Mouse (Mus musculus) embryonic facial prominence, embryonic 10.5 days (tissue): ENCODE results near the gene Ssu72. TPM values are rescaled to one million over a fixed set of nuclear protein-coding genes. Genes with fewer than 3 reads are reported as not detected.
A peak's percentile ranks its signal among the peaks of the same experiment; 100 is the strongest.

Experiments used
- DNase-seq: peaks from one replicate; pipeline ENCODE4 v3.0.0-alpha.2; 2017; ENCODE audit warnings: low spot score
- H3K27ac ChIP-seq: fragments of 300-500 bp; sonication (generic); replicated peaks from 2 replicates; pipeline ENCODE4 v1.5.1; 2016; ENCODE audit warnings: mild to moderate bottlenecking
- H3K27me3 ChIP-seq: fragments of 300-500 bp; sonication (generic); replicated peaks from 2 replicates; pipeline ENCODE4 v1.6.1; 2016; ENCODE audit warnings: low read depth, mild to moderate bottlenecking; ENCODE audit not compliant: poor library complexity, severe bottlenecking
- H3K36me3 ChIP-seq: fragments of 300-500 bp; sonication (generic); replicated peaks from 2 replicates; pipeline ENCODE4 v1.6.1; 2016; ENCODE audit warnings: mild to moderate bottlenecking, moderate library complexity
- H3K4me1 ChIP-seq: fragments of 300-500 bp; sonication (generic); 2 replicates; pipeline ENCODE4 v1.6.1; 2016
- H3K4me3 ChIP-seq: fragments of 300-500 bp; sonication (generic); 2 replicates; pipeline ENCODE4 v1.5.1; 2016; ENCODE audit warnings: mild to moderate bottlenecking, moderate library complexity
- H3K9me3 ChIP-seq: fragments of 300-500 bp; sonication (generic); 2 replicates; pipeline ENCODE4 v1.6.1; 2016; ENCODE audit warnings: mild to moderate bottlenecking
- WGBS: fragments of 180-500 bp; shearing (Covaris S2); methylation state at CpG from one replicate; pipeline ENCODE4 v1.1.7; 2016; 5-methylcytosine and 5-hydroxymethylcytosine counted together
- polyA plus RNA-seq: library from polyadenylated mRNA; unstranded; fragments of >200 nt; fragmentation: Nextera tagmentation; extraction: Ambion mirVana; gene quantifications from 2 replicates; pipeline ENCODE4 v1.2.1, GENCODE M21; 2016

The Ssu72 gene
- polyA plus RNA-seq, 1 experiment from 2014 or later, result 167 TPM

DNA sequence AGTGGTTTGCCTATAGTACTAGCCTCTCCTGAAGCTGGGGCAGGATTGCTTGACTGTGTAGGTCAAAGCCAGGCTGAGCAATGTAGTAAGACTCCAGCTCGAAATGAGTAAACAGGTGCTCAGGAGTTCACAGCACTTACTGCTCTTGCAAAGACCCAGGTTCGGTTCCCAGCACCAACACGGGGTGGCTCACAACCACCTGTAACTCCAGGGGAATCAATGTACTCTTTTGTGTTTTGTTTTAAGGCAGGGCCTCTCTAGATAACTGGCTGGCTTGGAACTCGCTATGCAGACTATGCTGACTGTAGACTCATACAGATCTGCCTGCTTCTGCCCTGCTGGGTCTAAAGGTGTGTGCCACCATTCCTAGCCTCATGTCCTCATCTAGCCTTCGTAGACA is 38.1 kb downstream of the Ssu72 start:
- WGBS, result 93% methylated on average over 5 of the region's 5 CpGs
- Histone ChIP-seq H3K4me1 (peaks cover 10% of the 10 kb centered on the region), H3K4me3 (no peak overlapping the region), H3K27ac (no peak overlapping the region), H3K9me3 (no peaks in the 10 kb centered on the region), H3K36me3 (peaks cover 95% of the 10 kb centered on the region), H3K27me3 (no peaks in the 10 kb centered on the region)
- DNase-seq, result no peak

DNA sequence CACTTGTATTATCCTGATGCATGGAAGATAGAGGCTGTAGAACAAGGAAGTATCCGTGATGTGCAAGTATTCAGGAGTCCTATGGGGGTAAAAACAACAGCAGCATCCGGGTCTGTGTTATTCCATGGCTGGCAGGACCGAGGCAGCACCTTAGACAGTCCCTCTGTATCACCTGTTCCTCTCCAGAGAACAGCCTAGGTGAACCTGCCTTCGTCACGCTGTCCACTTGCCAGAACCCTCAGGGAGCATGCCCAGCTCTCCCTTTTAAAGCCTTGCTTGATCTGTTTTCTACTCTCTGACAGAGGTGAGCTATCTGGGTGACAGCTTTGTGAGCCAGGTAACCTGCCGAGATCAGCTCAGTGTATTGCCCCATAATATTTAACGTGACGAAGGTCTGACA is 39.9 kb downstream of the Ssu72 start:
- H3K27me3 ChIP-seq, result no peaks in the 10 kb centered on the region
- no peak overlapping the region for H3K27ac ChIP-seq
- H3K9me3 ChIP-seq, result no peaks in the 10 kb centered on the region
- WGBS, result 94% methylated on average over 8 of the region's 8 CpGs
- H3K36me3 ChIP-seq, result peaks cover 100% of the 10 kb centered on the region
- H3K4me1 ChIP-seq, result no peaks in the 10 kb centered on the region
- DNase-seq, result no peak
- H3K4me3 ChIP-seq, result no peak overlapping the region

DNA sequence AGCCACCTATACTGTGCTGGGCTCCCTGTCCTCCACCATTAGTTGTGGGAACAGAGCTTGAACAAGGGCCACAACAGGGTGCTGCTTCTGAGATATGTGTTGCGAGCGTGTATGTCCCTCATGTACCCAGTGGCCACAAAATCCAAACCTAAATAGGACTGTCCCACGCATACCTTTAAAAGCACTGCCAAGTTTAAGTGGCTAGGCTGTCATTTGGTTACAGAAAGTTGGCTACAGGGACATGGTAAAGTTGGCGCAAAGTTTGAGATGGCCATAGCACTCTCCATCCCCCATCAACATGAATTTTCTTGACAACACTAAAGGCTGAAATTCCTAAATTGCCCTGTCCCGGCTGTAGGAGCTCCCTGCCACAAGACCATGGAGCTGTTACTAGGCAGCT is 40.5 kb downstream of the Ssu72 start:
- Histone ChIP-seq H3K4me3 (no peak overlapping the region), H3K27me3 (no peaks in the 10 kb centered on the region), H3K27ac (no peak overlapping the region), H3K9me3 (no peaks in the 10 kb centered on the region), H3K4me1 (no peaks in the 10 kb centered on the region), H3K36me3 (peaks cover 100% of the 10 kb centered on the region)
- DNase-seq, result no peak
- WGBS, result 92% methylated on average over 5 of the region's 5 CpGs

DNA sequence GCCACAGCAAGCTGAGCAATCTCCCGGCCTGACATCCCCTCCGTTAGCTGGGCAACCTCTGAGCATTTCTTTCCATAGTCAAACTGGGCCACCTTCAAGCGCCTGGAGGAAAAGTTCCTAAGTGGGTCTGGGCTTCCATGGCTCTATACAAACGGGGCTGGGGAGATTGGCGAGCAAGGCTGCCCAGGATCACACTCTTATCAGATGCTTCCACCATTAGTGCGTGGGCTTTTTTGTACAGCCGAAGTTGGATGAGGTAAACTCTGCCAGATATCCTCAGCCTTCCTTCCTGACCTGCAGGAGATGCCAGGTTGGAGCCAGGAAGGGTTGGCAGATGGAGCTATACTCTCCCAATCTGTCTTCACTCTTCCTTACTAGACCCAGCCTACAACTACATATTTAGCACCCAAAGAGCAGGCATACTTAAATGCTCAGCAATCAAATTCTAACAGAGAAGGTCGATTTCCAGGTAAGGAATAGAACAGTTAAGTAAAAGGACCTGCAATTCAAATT is 41.5 kb downstream of the Ssu72 start:
- Histone ChIP-seq H3K36me3 (peaks cover 100% of the 10 kb centered on the region), H3K9me3 (no peaks in the 10 kb centered on the region), H3K27ac (no peak overlapping the region), H3K4me1 (no peaks in the 10 kb centered on the region), H3K27me3 (no peaks in the 10 kb centered on the region), H3K4me3 (no peak overlapping the region)
- 88% methylated on average over 8 of the region's 8 CpGs for WGBS
- no peak for DNase-seq

DNA sequence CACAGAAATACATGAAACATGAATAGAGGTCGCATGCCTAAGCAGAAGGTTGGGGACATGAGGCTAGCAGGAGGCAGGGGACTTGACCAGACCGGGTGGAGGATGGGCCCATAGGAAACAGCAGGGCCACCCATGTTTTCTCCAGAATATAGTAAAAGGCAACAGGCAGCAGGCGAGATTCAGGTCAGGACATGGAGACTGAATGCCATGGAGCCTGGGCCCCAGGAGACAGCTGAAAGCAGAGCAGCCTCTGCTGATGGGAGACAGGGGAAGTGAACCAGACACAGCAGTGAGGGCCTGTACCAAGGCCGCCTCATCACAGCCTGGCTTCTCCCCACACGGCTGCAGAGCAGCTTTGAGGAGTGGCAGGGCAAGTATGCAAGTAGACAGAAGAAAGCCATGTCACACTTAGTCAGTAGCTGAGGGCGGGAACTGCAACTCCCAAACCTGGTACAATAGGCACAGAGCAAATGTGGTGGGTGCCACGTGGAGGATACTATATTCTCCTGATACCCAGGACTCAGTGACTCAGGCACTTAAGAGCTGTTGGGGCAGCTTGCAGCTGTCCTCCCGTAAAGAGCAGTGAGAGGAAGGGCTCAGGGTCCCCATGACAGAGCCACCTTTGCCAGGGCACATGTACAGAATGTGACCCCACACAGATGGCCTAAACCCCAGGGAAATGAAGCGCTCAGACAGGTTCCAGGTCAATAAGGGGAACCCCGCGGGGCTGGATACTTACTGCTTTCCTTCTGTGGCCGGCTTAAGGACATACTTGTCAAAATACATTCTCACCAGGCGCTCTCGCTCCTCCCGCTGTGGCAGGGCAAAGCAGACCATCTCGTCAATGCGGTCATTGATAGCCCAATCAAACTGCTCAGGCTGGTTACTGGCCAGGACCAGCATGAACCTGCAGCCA is 42.2 kb downstream of the Ssu72 start:
- WGBS, result 89% methylated on average over 17 of the region's 17 CpGs
- Histone ChIP-seq H3K27me3 (no peaks in the 10 kb centered on the region), H3K9me3 (no peaks in the 10 kb centered on the region), H3K4me3 (no peak overlapping the region), H3K36me3 (peaks cover 100% of the 10 kb centered on the region), H3K27ac (no peak overlapping the region), H3K4me1 (no peaks in the 10 kb centered on the region)
- DNase-seq, result no peak

DNA sequence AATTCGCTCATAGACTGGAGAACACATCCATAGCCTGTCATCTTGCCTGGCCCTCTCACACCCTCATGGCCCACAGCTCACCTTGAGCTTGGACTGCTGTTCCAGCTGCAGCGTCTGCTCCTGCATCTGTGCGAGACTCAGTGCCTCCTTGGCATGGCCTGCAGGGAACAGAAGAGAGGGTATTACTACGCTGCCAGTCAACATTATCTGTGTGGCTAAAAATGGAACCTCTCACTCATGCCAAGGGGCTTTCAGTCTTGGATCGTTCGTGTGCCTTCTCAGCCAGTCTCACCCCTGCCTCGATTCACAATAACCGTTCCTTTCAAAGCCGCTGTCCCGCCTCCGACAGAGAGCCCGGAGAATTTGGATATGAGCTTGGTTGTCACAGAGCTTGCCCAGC is 52.4 kb downstream of the Ssu72 start:
- H3K27me3 ChIP-seq, result no peaks in the 10 kb centered on the region
- WGBS, result 94% methylated on average over 12 of the region's 12 CpGs

DNA sequence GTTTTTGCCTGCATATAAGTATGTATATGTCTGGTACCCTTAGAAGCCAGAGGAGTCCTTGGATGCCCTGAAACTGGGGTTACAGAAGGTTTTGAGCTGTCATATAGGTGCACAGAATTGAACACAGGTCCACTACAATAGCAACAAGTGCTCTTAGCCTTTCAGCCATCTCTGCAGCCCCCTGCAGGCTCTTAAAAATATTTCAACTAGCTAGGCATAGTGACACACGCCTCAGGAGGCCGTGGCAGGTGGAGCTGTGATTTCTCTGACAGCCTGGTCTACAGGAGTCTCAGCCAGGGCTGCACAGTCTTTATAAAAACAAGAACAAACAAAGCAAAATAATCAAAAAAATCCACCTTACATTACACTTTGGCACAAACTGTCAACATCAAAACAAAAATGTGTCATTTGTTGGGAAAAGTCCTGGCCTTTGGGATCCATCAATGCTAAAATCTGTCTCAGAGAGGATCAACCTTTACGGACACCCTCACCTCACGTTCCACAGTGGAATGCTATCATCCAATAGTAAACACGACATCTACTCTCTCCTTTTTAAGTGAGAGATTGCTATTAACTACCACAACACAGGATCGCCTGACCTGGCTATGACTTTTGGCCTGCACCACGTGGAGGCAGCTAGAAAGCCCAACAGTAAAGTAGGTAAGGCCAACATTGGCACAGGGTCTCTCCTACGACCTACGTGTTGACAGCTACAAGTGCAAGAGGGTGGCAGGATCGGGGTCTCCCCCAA is 55.4 kb downstream of the Ssu72 start:
- H3K27ac ChIP-seq, result peak overlapping the region; percentile 81
- H3K27me3 ChIP-seq, result no peaks in the 10 kb centered on the region
- peak overlapping the region; percentile 87 for H3K4me3 ChIP-seq
- H3K4me1 ChIP-seq, result peaks cover 33% of the 10 kb centered on the region
- WGBS, result 5% methylated on average over 10 of the region's 10 CpGs
- no peak for DNase-seq
- peaks cover 37% of the 10 kb centered on the region for H3K36me3 ChIP-seq
- H3K9me3 ChIP-seq, result no peaks in the 10 kb centered on the region

More for the DNA sequence above, 52.4 kb downstream of the Ssu72 start:
- no peaks in the 10 kb centered on the region for H3K9me3 ChIP-seq
- no peak overlapping the region for H3K27ac ChIP-seq
- H3K4me1 ChIP-seq, result peaks cover 29% of the 10 kb centered on the region
- peaks cover 66% of the 10 kb centered on the region for H3K36me3 ChIP-seq
- H3K4me3 ChIP-seq, result no peak overlapping the region
- no peak for DNase-seq

DNA sequence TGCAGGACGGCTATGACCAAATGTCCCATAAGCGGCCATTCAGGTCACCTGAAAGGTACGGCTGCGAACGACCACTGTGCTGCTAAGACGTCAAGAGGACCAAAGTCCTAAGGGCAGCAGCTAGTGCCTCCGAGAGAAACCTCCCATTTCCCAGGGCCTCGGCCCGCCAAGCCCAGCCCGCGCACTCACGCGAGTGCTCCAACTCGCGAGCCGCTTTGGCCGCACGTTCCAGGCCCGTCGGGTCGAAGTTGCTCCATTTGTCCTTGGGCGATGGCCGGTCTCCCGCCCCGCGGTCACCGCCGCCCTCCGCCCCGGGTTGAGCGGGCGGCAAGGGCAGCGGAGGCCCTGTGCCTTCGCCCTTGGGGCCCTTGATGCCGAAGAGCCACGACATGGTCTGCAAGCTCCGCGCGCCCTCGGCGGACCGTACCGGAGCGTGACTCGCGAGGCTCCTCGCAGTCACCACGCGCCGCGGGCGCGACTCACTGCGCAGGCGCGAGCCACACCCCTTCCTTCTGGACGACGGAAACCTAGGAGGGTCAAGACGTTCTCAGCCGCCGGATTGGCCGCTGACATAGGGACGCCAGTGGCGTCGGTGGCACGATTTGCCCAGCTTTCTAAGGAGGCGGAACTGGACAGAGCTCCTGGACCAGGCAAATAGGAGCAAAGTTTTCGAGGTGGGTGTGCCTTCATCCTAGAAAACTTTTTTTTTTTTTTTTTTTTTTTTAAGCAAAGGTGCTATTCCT is 56.2 kb downstream of the Ssu72 start, which contains the start of gene Atad3a:
Gene Atad3a, minus strand, starts transcription at position 481 of the 743 bp plus-strand sequence.
- peaks cover 33% of the 10 kb centered on the region for H3K4me1 ChIP-seq
- peak; percentile 97 for DNase-seq
- H3K27ac ChIP-seq, result peak within 1 kb of the TSS; percentile 81
- under 1% methylated on average over 68 of the region's 68 CpGs for WGBS
- H3K36me3 ChIP-seq, result peaks cover 30% of the 10 kb centered on the region
- peak within 1 kb of the TSS; percentile 87 for H3K4me3 ChIP-seq
- no peaks in the 10 kb centered on the region for H3K9me3 ChIP-seq
- H3K27me3 ChIP-seq, result no peaks in the 10 kb centered on the region

DNA sequence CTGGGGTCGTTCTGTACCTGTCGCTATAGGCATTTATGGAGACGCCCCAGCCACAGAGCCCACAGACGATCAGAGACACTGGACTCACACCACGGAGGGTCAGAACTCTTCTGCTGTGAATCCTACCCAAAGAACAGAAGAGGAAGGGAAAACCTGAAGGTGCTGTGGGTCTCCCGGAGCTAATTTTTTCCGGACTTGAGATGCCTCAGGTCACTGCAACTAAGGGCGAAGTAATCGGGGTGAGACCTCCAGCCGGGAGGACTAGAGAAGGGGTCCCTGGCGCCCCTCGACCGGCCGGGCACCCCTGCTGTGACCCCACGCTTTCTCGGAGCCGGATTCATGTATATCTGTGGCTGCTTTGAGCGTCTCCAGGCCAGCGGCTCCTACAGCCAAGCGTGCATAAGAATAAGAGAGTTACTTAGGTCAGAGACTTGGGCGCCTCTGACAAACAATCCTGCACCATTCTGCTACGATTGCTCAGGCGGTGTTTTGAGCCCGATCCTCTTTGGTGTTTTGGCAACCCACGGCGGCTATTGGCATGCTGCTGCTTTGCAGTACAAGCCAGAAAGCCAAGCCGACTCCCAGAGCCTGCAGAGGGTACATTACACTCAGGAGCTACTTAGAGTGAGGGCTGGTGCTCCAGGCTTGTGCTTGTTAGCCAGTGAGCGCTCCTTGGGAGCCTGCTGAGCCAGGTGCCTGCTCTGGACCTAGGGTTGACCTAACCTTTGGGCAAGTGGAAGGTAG is 56.9 kb downstream of the Ssu72 start:
- H3K27ac ChIP-seq, result peak overlapping the region; percentile 75
- no peak for DNase-seq
- 3% methylated on average over 28 of the region's 28 CpGs for WGBS

DNA sequence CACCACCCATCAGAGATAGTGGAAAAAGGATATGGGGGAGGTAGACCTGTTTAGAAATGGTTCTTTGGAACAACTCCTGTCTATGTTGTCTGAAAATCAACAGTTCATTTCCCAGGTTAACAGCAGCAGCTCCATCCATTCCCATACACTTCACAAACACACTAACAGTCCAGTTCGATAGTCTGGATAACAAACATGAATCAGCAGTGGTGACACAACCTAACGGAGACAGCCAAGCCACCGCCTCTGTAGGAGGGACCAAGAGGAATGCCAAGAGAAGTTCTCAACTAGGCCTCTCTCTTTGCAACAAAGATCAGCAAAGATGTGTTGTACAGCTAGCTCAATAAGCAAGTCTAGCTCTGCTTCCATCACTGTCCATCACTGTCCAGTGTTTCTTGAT is 57.8 kb downstream of the Ssu72 start:
- Histone ChIP-seq H3K27me3 (no peaks in the 10 kb centered on the region), H3K4me3 (peak overlapping the region; percentile 87), H3K36me3 (peaks cover 14% of the 10 kb centered on the region), H3K4me1 (peaks cover 33% of the 10 kb centered on the region), H3K9me3 (no peaks in the 10 kb centered on the region), H3K27ac (no peak overlapping the region)
- no peak for DNase-seq
- 90% methylated on average over 3 of the region's 3 CpGs for WGBS

More for the DNA sequence above, 56.9 kb downstream of the Ssu72 start:
- Histone ChIP-seq H3K4me3 (peak overlapping the region; percentile 87), H3K4me1 (peaks cover 33% of the 10 kb centered on the region), H3K36me3 (peaks cover 22% of the 10 kb centered on the region), H3K9me3 (no peaks in the 10 kb centered on the region), H3K27me3 (no peaks in the 10 kb centered on the region)

DNA sequence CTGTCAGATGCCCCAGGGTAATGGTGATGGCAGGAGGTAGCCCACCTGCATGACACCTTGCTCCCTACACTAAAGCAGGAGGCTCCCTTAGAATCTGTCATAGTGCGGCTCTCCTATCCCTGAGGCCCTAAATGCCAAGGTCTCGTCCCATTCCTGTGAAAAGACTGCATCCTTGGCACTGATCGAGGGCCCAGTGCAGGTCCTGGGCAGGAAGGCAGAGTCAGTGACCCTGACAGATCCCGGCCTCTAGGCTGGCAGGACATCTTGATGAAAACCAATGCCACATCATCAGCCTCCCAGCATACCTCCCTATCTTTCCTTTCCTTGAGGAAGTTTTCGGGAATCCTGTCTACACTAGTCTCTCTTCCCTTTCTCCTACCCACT is 64.9 kb downstream of the Ssu72 start:
- H3K4me3 ChIP-seq, result peak overlapping the region; percentile 71
- WGBS, result 62% methylated on average over 5 of the region's 5 CpGs
- peaks cover 41% of the 10 kb centered on the region for H3K27me3 ChIP-seq
- DNase-seq, result no peak
- H3K27ac ChIP-seq, result peak overlapping the region; percentile 96
- H3K4me1 ChIP-seq, result peaks cover 33% of the 10 kb centered on the region
- 0 out of 2 replicates have a peak, but pooled peaks cover 3% of the 10 kb centered on the region for H3K36me3 ChIP-seq
- no peaks in the 10 kb centered on the region for H3K9me3 ChIP-seq
